Comparison of ENCODE assay signal across 8 mouse cellular contexts in genomic region chr8:121669208-121669607, GRCm38 (mm10). TPM values are rescaled to one million over a fixed set of nuclear protein-coding genes. Genes with fewer than 3 reads are reported as not detected.
A peak's percentile ranks its signal among the peaks of the same experiment; 100 is the strongest.
DNase-seq lines count a peak whose midpoint lies in the region; ATAC-seq lines count a peak whose summit lies in the region.

No protein-coding gene starts in this region.

- peak; percentile 23; the same call in 1 of the 2 replicates for ATAC-seq in kidney, embryonic 15.5 days (replicated peaks; ENCODE audit: low FRiP score)
- ATAC-seq in heart, embryonic 13.5 days (ENCODE audit: extremely low read depth, insufficient number of reproducible peaks, low FRiP score, low TSS enrichment), result peak; percentile 20; the same call in 1 of the 2 replicates
- ATAC-seq in megakaryocyte progenitor cell, adult 5-6 weeks (replicated peaks; ENCODE audit: poor library complexity), result no peak
- no peak for ATAC-seq in inflammation-experienced regulatory T-cells, adult 6 months

- DNase-seq in kidney, adult 11 months, result no peak
- DNase-seq in brain, adult 2 months (ENCODE audit: low read depth, low spot score), result peak; percentile 88
- DNase-seq in midbrain, embryonic 10.5 days (ENCODE audit: low spot score), result no peak
- no peak for DNase-seq in gastrocnemius, postnatal 25 days

- no peak overlapping the region for H3K4me3 ChIP-seq in kidney, embryonic 15.5 days (replicated peaks)
- no peak overlapping the region for H3K4me3 ChIP-seq in heart, embryonic 13.5 days
- no peak overlapping the region for H3K4me3 ChIP-seq in midbrain, embryonic 10.5 days

- H3K36me3 ChIP-seq in kidney, embryonic 15.5 days, result no peaks in the 10 kb centered on the region
- H3K36me3 ChIP-seq in heart, embryonic 13.5 days, result no peaks in the 10 kb centered on the region
- H3K36me3 ChIP-seq in midbrain, embryonic 10.5 days, result no peaks in the 10 kb centered on the region

- WGBS in kidney, embryonic 15.5 days, result 18% methylated on average over 8 of the region's 8 CpGs
- 24% methylated on average over 8 of the region's 8 CpGs for WGBS in heart, embryonic 13.5 days
- 16% methylated on average over 8 of the region's 8 CpGs for WGBS in midbrain, embryonic 10.5 days

- H3K9me3 ChIP-seq in kidney, embryonic 15.5 days (replicated peaks), result no peaks in the 10 kb centered on the region
- no peaks in the 10 kb centered on the region for H3K9me3 ChIP-seq in heart, embryonic 13.5 days
- H3K9me3 ChIP-seq in midbrain, embryonic 10.5 days (replicated peaks), result no peaks in the 10 kb centered on the region

- H3K4me2 ChIP-seq in kidney, embryonic 15.5 days, result no peak overlapping the region
- peak overlapping the region; percentile 11 for H3K4me2 ChIP-seq in heart, embryonic 13.5 days

- no peaks in the 10 kb centered on the region for H3K27me3 ChIP-seq in kidney, embryonic 15.5 days
- H3K27me3 ChIP-seq in heart, embryonic 13.5 days (replicated peaks), result no peaks in the 10 kb centered on the region; the same call in 1 of the 2 replicates
- peaks cover 5% of the 10 kb centered on the region; the same call in 1 of the 2 replicates for H3K27me3 ChIP-seq in midbrain, embryonic 10.5 days (ENCODE audit: low read depth, poor library complexity, severe bottlenecking)

- no peak overlapping the region for H3K27ac ChIP-seq in kidney, embryonic 15.5 days
- H3K27ac ChIP-seq in heart, embryonic 13.5 days (replicated peaks), result peak overlapping the region; percentile 59
- H3K27ac ChIP-seq in midbrain, embryonic 10.5 days (replicated peaks), result peak overlapping the region; percentile 68

- H3K4me1 ChIP-seq in kidney, embryonic 15.5 days, result peaks cover 28% of the 10 kb centered on the region
- H3K4me1 ChIP-seq in heart, embryonic 13.5 days, result peaks cover 34% of the 10 kb centered on the region
- H3K4me1 ChIP-seq in midbrain, embryonic 10.5 days, result peaks cover 38% of the 10 kb centered on the region

- H3K9ac ChIP-seq in kidney, embryonic 15.5 days, result no peak overlapping the region
- peak overlapping the region; percentile 37 for H3K9ac ChIP-seq in heart, embryonic 13.5 days

RNA-seq across cellular contexts. Expression of gene Zcchc14, which starts 16.5 kb away (rescaled TPM):
- 16.3 and 17.2 TPM in 2 replicates for polyA plus RNA-seq in kidney, embryonic 15.5 days (2015; fragmentation: Nextera tagmentation; extraction: Ambion mirVana)
- polyA plus RNA-seq in heart, embryonic 13.5 days (2015; fragmentation: Nextera tagmentation; extraction: Ambion mirVana), result 7.8 and 8.7 TPM in 2 replicates
- 14.9 and 18.6 TPM in 2 replicates for polyA plus RNA-seq in midbrain, embryonic 10.5 days (2016; fragmentation: Nextera tagmentation; extraction: Ambion mirVana)
- total RNA-seq in megakaryocyte progenitor cell, adult 5-6 weeks (2015), result 0.07 TPM in 1 of 2 replicates, not detected in the other
- 0.04 TPM in 1 of 2 replicates, not detected in the other for total RNA-seq in megakaryocyte progenitor cell, adult 5-6 weeks (2017)
- polyA plus RNA-seq in inflammation-experienced regulatory T-cells, adult 6 months (2017; shearing (Covaris generic)), result 1 to 10 TPM in 1 of 3 experiments, under 1 TPM in 2; 0.09 to 1.0 (median 0.22) TPM
- 10 to 100 TPM; 16.3 to 17.0 TPM for total RNA-seq in gastrocnemius, postnatal 25 days (2021)

Comparison
In these comparisons a context has a peak if more than half of its experiments do, and no peak if none do; other contexts are left out.
1. ATAC-seq: peak in kidney, embryonic 15.5 days (single experiment) and heart, embryonic 13.5 days (single experiment); none in megakaryocyte progenitor cell, adult 5-6 weeks (single experiment) and inflammation-experienced regulatory T-cells, adult 6 months (single experiment).